Mouse (Mus musculus): ENCODE measurements around the gene Nt5m. TPM values are rescaled to one million over a fixed set of nuclear protein-coding genes. Genes with fewer than 3 reads are reported as not detected.

Nt5m gene
- polyA plus RNA-seq, 1 experiment from 2014 or later, result 47.6 TPM

DNA sequence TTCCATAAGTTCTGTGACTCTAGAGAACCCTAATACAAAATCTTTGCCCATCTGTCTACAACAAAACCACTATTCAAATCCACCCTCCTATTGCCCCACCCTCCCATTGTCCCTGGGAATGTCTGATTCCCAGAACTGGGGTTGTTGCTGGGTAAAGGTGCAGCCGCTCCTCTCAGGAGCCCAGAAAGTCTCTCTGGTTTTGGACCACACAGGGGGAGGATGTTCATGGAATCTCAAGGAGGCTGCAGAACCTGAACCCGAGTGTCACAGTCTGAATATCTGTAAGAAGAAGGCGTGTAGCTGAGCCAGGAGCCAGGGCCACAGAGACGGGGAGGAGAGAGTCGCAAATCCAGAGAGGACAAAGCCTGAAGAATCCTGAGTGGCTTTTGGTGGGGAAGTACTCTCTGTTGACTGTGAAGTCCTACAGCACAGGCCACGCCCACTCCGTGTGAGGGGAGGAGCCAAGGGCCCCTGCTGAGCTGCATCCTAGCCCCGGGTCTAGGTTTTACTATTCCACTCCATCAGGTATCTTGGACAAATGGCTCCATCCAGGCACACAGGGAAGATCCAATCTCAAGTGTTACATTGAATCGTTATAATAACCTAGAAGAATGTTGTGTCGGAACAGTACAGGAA is 54.0 kb downstream of the Nt5m start:
- no peak for ATAC-seq (ENCODE audit: low FRiP score, low read depth)
- no peak overlapping the region for H3K4me2 ChIP-seq (replicated peaks)
- H3K27ac ChIP-seq (replicated peaks), result no peak overlapping the region
- no peak overlapping the region for H3K4me3 ChIP-seq
- no peaks in the 10 kb centered on the region for H3K36me3 ChIP-seq
- no peaks in the 10 kb centered on the region for H3K4me1 ChIP-seq
- no peaks in the 10 kb centered on the region for H3K27me3 ChIP-seq
- 61% methylated on average over 10 of the region's 10 CpGs for WGBS
- H3K9ac ChIP-seq (replicated peaks), result no peak overlapping the region
- H3K9me3 ChIP-seq, result no peaks in the 10 kb centered on the region

DNA sequence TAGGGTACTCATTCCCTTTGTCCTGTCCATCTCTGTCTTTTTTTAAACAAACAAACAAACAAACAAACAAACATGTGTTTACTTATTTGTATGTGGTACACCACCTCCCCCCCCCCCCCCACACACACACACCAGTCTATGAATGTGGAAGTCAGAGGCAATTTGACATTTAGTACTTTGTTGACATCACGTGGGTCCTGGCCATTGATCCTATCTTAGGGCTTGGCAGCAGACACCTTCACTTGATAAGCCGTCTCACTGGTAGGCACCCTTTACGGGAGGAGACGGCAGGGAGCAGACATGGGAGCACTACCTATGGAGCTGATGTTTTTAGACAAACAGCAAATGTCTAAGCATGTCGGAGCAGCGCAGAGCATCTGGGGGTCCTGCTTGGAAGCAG is 55.7 kb downstream of the Nt5m start:
- no peaks in the 10 kb centered on the region; the same call in 1 of the 2 replicates for H3K4me1 ChIP-seq
- H3K9me3 ChIP-seq, result no peaks in the 10 kb centered on the region
- no peak overlapping the region for H3K4me3 ChIP-seq
- H3K27ac ChIP-seq (replicated peaks), result no peak overlapping the region
- no peak for ATAC-seq (ENCODE audit: low FRiP score, low read depth)
- H3K4me2 ChIP-seq (replicated peaks), result no peak overlapping the region
- WGBS, result 84% methylated on average over 6 of the region's 6 CpGs
- no peak overlapping the region for H3K9ac ChIP-seq (replicated peaks)
- H3K27me3 ChIP-seq, result peaks cover 9% of the 10 kb centered on the region; the same call in 1 of the 2 replicates
- H3K36me3 ChIP-seq, result no peaks in the 10 kb centered on the region

DNA sequence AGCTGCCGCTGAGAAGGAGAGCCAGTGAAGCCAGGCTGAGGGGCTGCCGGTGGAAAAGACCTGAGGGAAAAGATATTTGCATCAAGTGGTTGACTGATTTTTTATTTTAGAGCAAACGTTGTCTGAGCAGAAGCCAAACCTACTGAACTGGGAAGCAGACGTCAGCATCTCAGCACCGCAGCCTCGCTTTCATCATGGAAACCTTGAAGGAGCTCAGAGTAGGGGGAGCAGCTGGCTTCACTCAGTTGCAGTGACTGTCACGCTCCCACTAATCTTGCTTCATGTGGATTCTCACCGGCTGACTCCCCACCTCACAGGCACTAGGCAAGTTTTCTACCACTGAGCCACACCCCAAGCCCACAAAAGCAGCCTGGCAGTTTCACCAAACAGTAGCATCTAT is 56.1 kb downstream of the Nt5m start:
- WGBS, result 79% methylated on average over 8 of the region's 8 CpGs
- no peak for ATAC-seq (ENCODE audit: low FRiP score, low read depth)
- H3K27ac ChIP-seq (replicated peaks), result no peak overlapping the region
- no peak overlapping the region for H3K4me2 ChIP-seq (replicated peaks)
- no peaks in the 10 kb centered on the region for H3K9me3 ChIP-seq
- peaks cover 13% of the 10 kb centered on the region; the same call in 1 of the 2 replicates for H3K27me3 ChIP-seq
- no peaks in the 10 kb centered on the region; the same call in 1 of the 2 replicates for H3K4me1 ChIP-seq
- no peaks in the 10 kb centered on the region for H3K36me3 ChIP-seq
- H3K4me3 ChIP-seq, result no peak overlapping the region
- H3K9ac ChIP-seq (replicated peaks), result no peak overlapping the region

DNA sequence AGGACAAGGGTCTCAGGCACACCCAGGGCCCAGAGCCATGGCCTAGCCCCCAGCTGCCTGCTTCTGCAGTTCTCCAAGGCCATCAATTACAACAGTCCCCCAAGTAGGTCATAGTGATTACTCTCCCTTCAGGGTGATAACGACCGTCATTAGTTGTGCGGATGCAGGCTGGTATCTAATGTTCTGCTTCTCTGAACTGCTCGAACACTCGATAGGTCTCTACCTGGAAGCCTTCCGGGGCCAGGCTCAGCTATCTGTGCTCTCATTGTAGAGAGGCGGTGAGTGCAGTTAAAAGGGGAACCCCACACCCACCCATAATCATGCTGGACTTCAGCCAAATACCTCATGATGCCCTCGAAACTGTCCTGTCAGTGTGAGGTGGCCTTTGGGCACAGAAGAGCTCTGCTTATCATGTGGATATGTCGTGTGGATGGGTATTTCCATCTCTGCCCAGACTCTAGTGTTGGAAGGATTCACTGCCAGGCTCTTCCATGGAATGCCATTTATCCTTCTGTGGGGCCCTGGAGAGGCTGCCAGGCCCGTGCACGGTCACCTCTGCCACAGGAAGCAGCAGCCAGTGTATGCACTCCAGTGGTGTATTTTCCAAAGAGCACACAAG is 58.8 kb downstream of the Nt5m start:
- H3K4me1 ChIP-seq, result no peaks in the 10 kb centered on the region; the same call in 1 of the 2 replicates
- 87% methylated on average over 11 of the region's 11 CpGs for WGBS
- no peak overlapping the region for H3K9ac ChIP-seq (replicated peaks)
- no peaks in the 10 kb centered on the region for H3K9me3 ChIP-seq
- no peaks in the 10 kb centered on the region for H3K36me3 ChIP-seq
- H3K4me2 ChIP-seq (replicated peaks), result no peak overlapping the region
- ATAC-seq (ENCODE audit: low FRiP score, low read depth), result no peak
- H3K27me3 ChIP-seq, result peaks cover 13% of the 10 kb centered on the region; the same call in 1 of the 2 replicates
- H3K4me3 ChIP-seq, result no peak overlapping the region
- H3K27ac ChIP-seq (replicated peaks), result no peak overlapping the region

DNA sequence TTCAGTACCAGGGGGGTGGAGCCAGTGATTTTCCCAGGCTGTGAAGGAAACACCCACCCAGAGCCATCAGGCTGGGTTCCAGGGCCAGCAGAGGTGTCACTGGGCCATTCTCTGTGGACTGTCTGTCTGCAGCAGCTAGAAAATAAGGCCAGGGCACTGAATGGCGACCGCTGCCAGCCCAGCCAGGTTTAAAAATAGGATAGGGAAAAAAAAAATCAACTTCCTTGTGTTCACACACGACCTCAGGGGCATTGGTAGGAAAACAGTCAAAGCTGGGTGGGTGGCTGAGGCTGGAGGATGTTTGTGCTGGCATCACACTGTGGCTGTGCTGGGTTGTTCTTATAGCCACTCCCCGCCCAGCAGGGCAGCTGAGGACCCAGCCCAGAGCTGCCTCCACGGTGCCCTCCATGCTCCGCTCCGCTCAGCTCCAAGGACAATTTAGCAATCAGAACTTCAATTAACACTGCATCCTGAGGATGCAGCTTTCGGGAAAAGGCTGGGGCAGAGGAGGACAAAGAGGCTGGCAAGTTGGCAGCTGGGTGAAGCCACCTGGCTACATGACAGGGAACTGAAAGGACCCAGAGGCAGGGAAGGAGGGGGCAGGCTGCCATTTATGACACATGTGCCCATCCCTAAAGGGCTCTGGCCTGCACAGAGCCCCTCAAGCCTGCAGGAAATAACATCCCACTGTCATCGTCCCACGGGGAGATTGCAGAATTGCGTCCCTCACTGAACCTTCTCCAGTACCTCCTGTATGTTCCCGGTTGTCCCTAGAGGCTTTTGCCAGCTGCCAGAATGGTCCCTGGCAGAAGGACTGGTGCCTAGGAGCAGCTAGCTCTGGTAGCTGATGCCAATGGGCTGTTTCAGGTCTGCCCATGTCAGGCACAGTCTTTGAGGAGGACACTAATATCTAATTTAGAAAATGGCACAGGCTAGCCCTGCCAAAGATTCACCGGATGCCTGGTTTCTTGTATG is 60.8 kb downstream of the Nt5m start:
- Histone ChIP-seq H3K9me3 (no peaks in the 10 kb centered on the region), H3K36me3 (no peaks in the 10 kb centered on the region), H3K4me1 (no peaks in the 10 kb centered on the region; the same call in 1 of the 2 replicates), H3K9ac (replicated peaks) (no peak overlapping the region), H3K27me3 (peaks cover 13% of the 10 kb centered on the region; the same call in 1 of the 2 replicates), H3K27ac (replicated peaks) (0 out of 2 replicates have a peak overlapping the region, but pooled peaks have one; percentile 20), H3K4me2 (replicated peaks) (no peak overlapping the region), H3K4me3 (no peak overlapping the region)
- WGBS, result 70% methylated on average over 13 of the region's 13 CpGs
- ATAC-seq (ENCODE audit: low FRiP score, low read depth), result no peak

DNA sequence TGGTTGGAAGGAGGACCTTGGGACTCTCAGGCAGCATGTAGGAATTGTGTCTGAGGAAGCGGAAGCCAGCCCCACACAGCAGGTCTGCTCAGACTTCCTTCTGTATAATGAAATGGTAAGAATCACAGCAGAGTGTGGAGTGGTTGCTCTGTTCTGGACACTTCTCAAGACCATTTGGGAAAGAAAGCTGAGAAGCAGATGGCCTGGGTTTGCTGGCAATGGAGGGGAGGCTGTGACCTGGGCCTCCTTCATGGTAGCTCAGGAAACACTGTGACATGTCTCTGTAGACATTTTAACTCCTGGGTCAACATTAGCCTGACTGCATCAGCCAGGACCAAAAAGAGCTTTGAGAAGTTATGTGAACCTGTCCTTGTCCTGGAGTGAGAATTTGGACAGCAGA is 61.7 kb downstream of the Nt5m start:
- Histone ChIP-seq H3K9me3 (no peaks in the 10 kb centered on the region), H3K27ac (replicated peaks) (no peak overlapping the region), H3K27me3 (peaks cover 13% of the 10 kb centered on the region; the same call in 1 of the 2 replicates), H3K4me2 (replicated peaks) (no peak overlapping the region), H3K4me1 (no peaks in the 10 kb centered on the region; the same call in 1 of the 2 replicates), H3K4me3 (no peak overlapping the region), H3K36me3 (no peaks in the 10 kb centered on the region), H3K9ac (replicated peaks) (no peak overlapping the region)
- WGBS, result 88% methylated on average over 1 of the region's 1 CpGs
- no peak for ATAC-seq (ENCODE audit: low FRiP score, low read depth)

DNA sequence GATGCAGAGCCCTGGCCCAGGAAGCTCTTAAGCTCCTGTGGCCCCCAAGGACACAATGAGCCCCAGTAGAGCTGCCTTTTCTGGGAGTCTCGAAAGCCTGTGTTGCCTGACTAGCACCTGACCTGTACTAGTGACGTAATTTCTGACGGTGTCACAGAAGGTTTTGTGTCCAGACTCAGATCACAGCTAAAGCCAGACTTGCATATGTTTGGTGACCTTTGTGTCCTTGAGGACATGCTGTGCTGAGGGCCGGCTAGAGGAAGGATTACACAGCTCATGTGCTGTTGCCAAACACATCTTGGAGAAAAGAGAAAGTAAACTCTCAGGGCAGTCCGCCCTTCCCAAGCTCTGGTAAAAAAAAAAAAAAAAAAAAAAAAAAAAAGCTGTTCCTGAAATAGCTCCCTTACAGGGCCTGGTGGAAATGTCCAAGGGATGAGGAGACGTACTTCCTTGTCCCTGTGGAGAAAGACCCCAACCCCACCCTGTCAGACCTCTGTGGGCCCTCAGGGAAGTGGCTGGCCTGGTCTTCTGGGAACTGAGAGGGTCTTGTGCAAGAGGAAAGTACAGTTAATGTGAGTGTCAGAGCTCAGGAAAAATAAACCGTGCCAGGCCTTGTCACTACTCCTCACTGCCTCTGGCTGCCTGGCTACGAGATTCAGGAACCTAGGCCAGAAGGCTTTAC is 62.9 kb downstream of the Nt5m start:
- Histone ChIP-seq H3K4me3 (no peak overlapping the region), H3K4me2 (replicated peaks) (no peak overlapping the region), H3K27me3 (peaks cover 13% of the 10 kb centered on the region; the same call in 1 of the 2 replicates), H3K36me3 (no peaks in the 10 kb centered on the region), H3K9ac (replicated peaks) (no peak overlapping the region), H3K4me1 (no peaks in the 10 kb centered on the region; the same call in 1 of the 2 replicates), H3K9me3 (no peaks in the 10 kb centered on the region), H3K27ac (replicated peaks) (no peak overlapping the region)
- ATAC-seq (ENCODE audit: low FRiP score, low read depth), result no peak
- 49% methylated on average over 8 of the region's 8 CpGs for WGBS

DNA sequence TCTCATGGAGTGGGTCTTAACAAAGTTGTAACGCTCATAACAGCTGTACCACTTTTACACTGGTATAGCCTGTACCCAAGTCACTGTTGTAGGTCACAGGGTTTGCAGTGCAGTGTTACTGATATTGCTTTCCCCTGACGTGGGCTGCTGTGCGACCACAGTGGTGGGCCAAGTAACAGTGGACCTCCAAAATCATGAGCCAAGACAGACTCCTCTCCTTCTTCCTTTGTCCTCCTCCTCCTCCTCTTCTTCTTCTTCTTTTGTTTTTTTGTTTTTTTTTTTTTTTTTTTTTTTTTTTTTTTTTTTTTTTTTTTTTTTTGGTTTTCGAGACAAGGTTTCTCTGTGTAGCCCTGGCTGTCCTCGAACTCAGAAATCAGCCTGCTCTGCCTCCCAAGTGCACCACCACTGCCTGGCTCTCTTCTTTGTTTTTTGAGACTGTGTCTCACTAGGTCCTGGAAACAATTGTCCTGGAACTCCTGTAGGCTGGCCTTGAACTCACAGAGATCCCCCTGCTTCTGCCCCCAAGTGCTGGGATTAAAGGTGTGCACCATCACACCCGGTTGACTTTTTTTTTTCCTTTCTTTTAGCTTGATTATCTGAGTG is 67.4 kb downstream of the Nt5m start:
- no peak overlapping the region for H3K27ac ChIP-seq (replicated peaks)
- H3K9me3 ChIP-seq, result no peaks in the 10 kb centered on the region
- no peaks in the 10 kb centered on the region for H3K4me1 ChIP-seq
- H3K4me2 ChIP-seq (replicated peaks), result no peak overlapping the region
- H3K27me3 ChIP-seq, result no peaks in the 10 kb centered on the region; the same call in 1 of the 2 replicates
- no peak for ATAC-seq (ENCODE audit: low FRiP score, low read depth)
- H3K9ac ChIP-seq (replicated peaks), result no peak overlapping the region
- no peak overlapping the region for H3K4me3 ChIP-seq
- 93% methylated on average over 6 of the region's 6 CpGs for WGBS
- no peaks in the 10 kb centered on the region for H3K36me3 ChIP-seq

DNA sequence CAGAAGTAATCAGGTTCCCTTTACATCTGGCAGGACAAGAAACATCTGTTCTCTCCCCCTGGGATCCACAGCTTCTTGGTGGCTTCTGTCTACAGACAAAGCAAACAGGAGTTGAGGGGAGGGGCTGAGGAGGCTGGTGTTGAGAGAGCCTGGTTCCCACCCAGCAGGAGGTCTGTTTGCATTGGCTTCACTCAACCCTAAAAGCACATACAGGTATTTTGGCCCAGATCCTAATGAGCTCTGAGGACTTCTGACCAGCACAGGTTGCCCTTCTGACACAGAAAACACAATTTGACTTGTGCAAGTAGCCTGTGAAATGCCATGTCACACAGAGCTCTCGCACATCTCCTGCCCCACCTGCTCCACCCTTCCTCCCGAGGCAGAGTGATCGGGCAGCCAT is 69.2 kb downstream of the Nt5m start:
- Histone ChIP-seq H3K4me3 (no peak overlapping the region), H3K27me3 (no peaks in the 10 kb centered on the region; the same call in 1 of the 2 replicates), H3K27ac (replicated peaks) (no peak overlapping the region), H3K9ac (replicated peaks) (no peak overlapping the region), H3K4me2 (replicated peaks) (no peak overlapping the region), H3K9me3 (no peaks in the 10 kb centered on the region), H3K36me3 (no peaks in the 10 kb centered on the region), H3K4me1 (no peaks in the 10 kb centered on the region)
- WGBS, result 59% methylated on average over 3 of the region's 3 CpGs
- no peak for ATAC-seq (ENCODE audit: low FRiP score, low read depth)

DNA sequence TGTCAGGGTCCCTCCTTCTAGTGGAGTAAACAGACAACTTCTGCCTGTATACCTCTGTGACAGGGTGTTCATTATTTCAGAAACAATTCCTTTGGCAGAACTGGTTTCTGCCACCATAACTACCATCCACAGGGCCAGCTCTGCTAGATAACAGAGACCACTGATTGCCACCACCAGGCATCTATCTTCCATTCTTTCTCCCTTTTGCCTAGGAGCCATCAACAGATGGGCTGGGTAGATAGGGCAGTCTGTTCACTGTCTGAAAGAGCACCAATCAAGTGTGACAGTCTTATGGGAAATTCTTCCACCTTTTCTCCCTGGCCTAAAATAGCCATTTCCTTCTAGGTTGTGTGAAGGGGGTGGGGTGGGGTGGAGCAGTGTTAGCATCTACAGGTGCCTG is 71.3 kb downstream of the Nt5m start:
- Histone ChIP-seq H3K4me3 (no peak overlapping the region), H3K9ac (replicated peaks) (no peak overlapping the region), H3K9me3 (no peaks in the 10 kb centered on the region), H3K4me2 (replicated peaks) (no peak overlapping the region), H3K4me1 (no peaks in the 10 kb centered on the region), H3K36me3 (no peaks in the 10 kb centered on the region), H3K27me3 (no peaks in the 10 kb centered on the region; the same call in 1 of the 2 replicates), H3K27ac (replicated peaks) (no peak overlapping the region)
- ATAC-seq (ENCODE audit: low FRiP score, low read depth), result no peak

DNA sequence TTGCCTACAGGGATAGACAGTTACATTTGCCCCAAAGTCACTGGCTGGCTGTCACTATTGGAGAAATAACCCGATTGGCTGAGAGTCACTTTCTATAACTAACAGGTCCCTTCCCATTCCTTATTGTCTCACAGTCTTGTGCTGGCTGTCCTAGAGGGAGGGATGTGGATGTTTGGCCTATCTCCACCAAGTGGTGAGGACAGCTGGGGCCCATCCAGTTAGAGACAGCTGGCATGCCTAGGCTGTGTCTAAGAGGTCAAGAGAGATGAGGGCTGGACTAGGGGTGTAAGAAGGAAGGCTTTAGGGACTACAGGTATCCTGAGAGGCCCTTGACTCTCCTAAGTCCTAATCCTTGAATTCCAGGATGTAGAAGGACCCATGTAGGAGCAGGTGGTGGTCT is 72.3 kb downstream of the Nt5m start:
- H3K4me2 ChIP-seq (replicated peaks), result no peak overlapping the region
- 90% methylated on average over 1 of the region's 1 CpGs for WGBS
- no peak overlapping the region for H3K9ac ChIP-seq (replicated peaks)
- no peaks in the 10 kb centered on the region for H3K4me1 ChIP-seq
- H3K27me3 ChIP-seq, result no peaks in the 10 kb centered on the region; the same call in 1 of the 2 replicates
- ATAC-seq (ENCODE audit: low FRiP score, low read depth), result no peak
- no peak overlapping the region for H3K4me3 ChIP-seq
- H3K9me3 ChIP-seq, result no peaks in the 10 kb centered on the region
- no peaks in the 10 kb centered on the region for H3K36me3 ChIP-seq
- no peak overlapping the region for H3K27ac ChIP-seq (replicated peaks)

Measured in midbrain, embryonic 12.5 days (tissue).